Mouse (Mus musculus) limb, embryonic 11.5 days (tissue): ENCODE results near the gene Tns1. TPM values are rescaled to one million over a fixed set of nuclear protein-coding genes. Genes with fewer than 3 reads are reported as not detected.

ENCODE experiments used
- ATAC-seq: fragments of 200-750 bp; cut with Nextera tagmentation; 2 replicates; pipeline ENCODE4 v1.8.0; 2017; ENCODE audit warnings: low read depth; ENCODE audit not compliant: insufficient number of reproducible peaks, low FRiP score, low TSS enrichment
- DNase-seq: peaks from one replicate; pipeline ENCODE4 v3.0.0-alpha.2; 2015; ENCODE audit warnings: low spot score
- H3K27ac ChIP-seq: fragments of 300-500 bp; sonication (generic); replicated peaks from 2 replicates; pipeline ENCODE4 v1.5.1; 2014; ENCODE audit warnings: low read depth, mild to moderate bottlenecking, low read length
- H3K27me3 ChIP-seq: fragments of 300-500 bp; sonication (generic); 2 replicates; pipeline ENCODE4 v1.6.1; 2014; ENCODE audit warnings: mild to moderate bottlenecking, low read length, mixed read lengths; ENCODE audit not compliant: control insufficient read depth, insufficient read depth
- H3K36me3 ChIP-seq: fragments of 300-500 bp; sonication (generic); 2 replicates; pipeline ENCODE4 v1.6.1; 2014; ENCODE audit warnings: mild to moderate bottlenecking, low read length, moderate library complexity, mixed read lengths; ENCODE audit not compliant: control insufficient read depth, insufficient read depth
- H3K4me1 ChIP-seq: fragments of 300-500 bp; sonication (generic); 2 replicates; pipeline ENCODE4 v1.6.1; 2014; ENCODE audit warnings: low read length, mixed read lengths; ENCODE audit not compliant: control insufficient read depth, insufficient read depth
- H3K4me2 ChIP-seq: fragments of 300-500 bp; sonication (generic); 2 replicates; pipeline ENCODE4 v1.6.1; 2014; ENCODE audit warnings: low read depth, mild to moderate bottlenecking, moderate library complexity; ENCODE audit not compliant: severe bottlenecking
- H3K4me3 ChIP-seq: fragments of 300-500 bp; sonication (generic); 2 replicates; pipeline ENCODE4 v1.5.1; 2014; ENCODE audit warnings: low read depth, low read length
- H3K9ac ChIP-seq: fragments of 300-500 bp; sonication (generic); 2 replicates; pipeline ENCODE4 v1.6.1; 2014; ENCODE audit warnings: mild to moderate bottlenecking, low read length
- H3K9me3 ChIP-seq: fragments of 300-500 bp; sonication (generic); 2 replicates; pipeline ENCODE4 v1.6.1; 2016; ENCODE audit warnings: low read length; ENCODE audit not compliant: control insufficient read depth
- WGBS: fragments of 180-500 bp; shearing (Covaris S2); extraction: QIAGEN DNeasy Blood & Tissue Kit; methylation state at CpG from one replicate; pipeline ENCODE4 v1.1.7; 2014; 5-methylcytosine and 5-hydroxymethylcytosine counted together
- polyA plus RNA-seq: library from polyadenylated mRNA; unstranded; fragments of >200 nt; fragmentation: Nextera tagmentation; extraction: Ambion mirVana; gene quantifications from 2 replicates; pipeline ENCODE4 v1.2.1, GENCODE M21; 2014

Tns1 gene
- polyA plus RNA-seq, 1 experiment from 2014 or later = 36.9 TPM

GRCm38 (mm10) chr1:74153461-74154184 is 29.4 kb upstream of the Tns1 start, which contains the start of gene Cxcr2:
TSS of gene Cxcr2 (plus strand) at chr1:74153989.
- H3K4me1 ChIP-seq = no peaks in the 10 kb centered on the region
- H3K9me3 ChIP-seq = no peaks in the 10 kb centered on the region
- H3K27ac ChIP-seq = no peak within 1 kb of the TSS
- no peaks in the 10 kb centered on the region for H3K27me3 ChIP-seq
- no peaks in the 10 kb centered on the region for H3K36me3 ChIP-seq
- DNase-seq (no peak), ATAC-seq (no peak)
- no peak within 1 kb of the TSS for H3K4me2 ChIP-seq
- WGBS = 72% methylated on average over 8 of the region's 8 CpGs
- no peak within 1 kb of the TSS for H3K4me3 ChIP-seq
- H3K9ac ChIP-seq = no peak within 1 kb of the TSS

DNA sequence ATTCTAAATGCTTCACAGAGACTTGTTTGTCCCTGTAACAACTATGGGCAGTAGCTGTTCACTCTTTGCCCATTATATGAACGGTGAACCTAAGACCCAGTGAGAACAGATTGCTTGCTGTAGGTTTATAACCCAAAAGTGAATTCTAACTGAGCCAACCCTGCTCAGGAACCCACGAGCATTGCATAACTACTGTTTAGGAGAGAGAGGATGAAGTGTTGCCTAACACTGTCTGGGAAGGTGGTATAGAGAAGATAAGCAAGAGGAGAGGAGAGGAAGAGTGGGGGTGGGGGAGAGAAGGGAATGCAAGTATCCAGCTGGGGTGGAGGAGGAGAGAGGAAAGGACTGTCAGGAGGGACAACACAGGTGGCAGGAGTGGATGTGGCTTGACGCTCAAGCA is 26.8 kb upstream of the Tns1 start:
- Histone ChIP-seq H3K27me3 (no peaks in the 10 kb centered on the region), H3K27ac (no peak overlapping the region), H3K9me3 (no peaks in the 10 kb centered on the region), H3K4me3 (no peak overlapping the region), H3K9ac (no peak overlapping the region), H3K36me3 (no peaks in the 10 kb centered on the region), H3K4me2 (no peak overlapping the region), H3K4me1 (no peaks in the 10 kb centered on the region)
- ATAC-seq (no peak), DNase-seq (no peak)
- WGBS = 78% methylated on average over 3 of the region's 3 CpGs

GRCm38 (mm10) chr1:74150101-74150500 is 25.9 kb upstream of the Tns1 start:
- no peak overlapping the region for H3K4me3 ChIP-seq
- no peak overlapping the region for H3K9ac ChIP-seq
- ATAC-seq (no peak), DNase-seq (no peak)
- H3K27me3 ChIP-seq = no peaks in the 10 kb centered on the region
- WGBS = 78% methylated on average over 3 of the region's 3 CpGs
- no peaks in the 10 kb centered on the region for H3K9me3 ChIP-seq
- no peak overlapping the region for H3K27ac ChIP-seq
- H3K36me3 ChIP-seq = no peaks in the 10 kb centered on the region
- H3K4me1 ChIP-seq = no peaks in the 10 kb centered on the region
- H3K4me2 ChIP-seq = no peak overlapping the region

DNA sequence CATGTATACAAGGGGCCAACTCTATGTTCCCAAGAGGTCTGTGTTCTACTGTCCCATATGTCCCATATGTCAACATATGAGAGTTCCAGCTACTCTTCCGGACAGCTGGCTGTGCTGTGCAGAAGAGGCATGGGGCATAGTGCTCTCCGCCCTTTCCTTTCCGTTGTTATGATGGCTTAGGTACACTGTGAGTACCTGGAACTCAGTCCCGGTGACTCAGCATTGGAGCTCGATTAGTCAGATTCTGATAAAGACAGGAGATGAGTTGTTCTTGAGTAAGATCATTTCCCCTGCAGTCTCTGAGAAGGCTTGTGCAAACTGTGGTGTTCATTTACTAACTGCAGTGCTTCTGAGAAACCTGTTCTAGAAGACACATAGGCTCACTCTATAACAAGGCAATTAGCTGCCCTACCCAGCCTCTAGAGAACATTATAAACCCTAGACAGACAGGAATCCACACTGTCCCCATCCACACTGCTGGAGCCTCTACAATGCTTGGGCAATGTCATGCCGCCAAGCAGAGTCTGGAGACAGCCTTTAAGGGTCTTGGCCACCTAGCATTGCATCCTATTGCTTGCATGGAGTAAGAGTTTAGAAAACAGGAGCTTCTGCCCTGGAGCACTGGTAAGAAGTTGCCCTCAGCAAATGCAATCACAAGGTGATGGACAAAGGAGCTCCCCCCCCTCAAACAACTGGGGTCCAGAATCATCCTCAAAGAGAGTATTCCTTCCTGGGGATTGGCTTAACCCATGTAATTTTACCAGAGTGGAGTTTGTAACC is 25.0 kb upstream of the Tns1 start:
- Histone ChIP-seq H3K4me2 (no peak overlapping the region), H3K27me3 (no peaks in the 10 kb centered on the region), H3K36me3 (no peaks in the 10 kb centered on the region), H3K9ac (no peak overlapping the region), H3K27ac (no peak overlapping the region), H3K4me3 (no peak overlapping the region), H3K9me3 (no peaks in the 10 kb centered on the region), H3K4me1 (no peaks in the 10 kb centered on the region)
- DNase-seq (no peak), ATAC-seq (no peak)
- WGBS = 88% methylated on average over 6 of the region's 6 CpGs

DNA sequence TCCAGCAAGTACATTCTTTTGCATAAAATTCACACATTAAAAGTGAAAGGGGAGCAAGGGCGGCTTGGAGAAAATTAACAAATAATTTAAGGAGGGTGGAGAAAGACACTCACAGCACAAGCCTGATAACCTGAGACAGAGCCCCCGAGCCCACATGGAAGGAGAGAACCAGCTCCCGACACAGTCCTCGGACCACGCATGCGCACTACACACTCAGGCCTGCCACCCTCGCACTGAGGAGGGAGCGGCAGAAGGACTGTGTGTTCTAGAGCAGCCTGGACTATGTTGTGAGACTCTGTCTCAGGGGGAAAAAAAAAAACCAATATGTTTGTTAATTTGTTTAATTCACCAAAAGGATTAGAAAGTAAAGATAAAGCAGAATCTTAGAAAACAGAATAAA is 17.5 kb upstream of the Tns1 start:
- Histone ChIP-seq H3K4me1 (no peaks in the 10 kb centered on the region), H3K4me3 (no peak overlapping the region), H3K9me3 (no peaks in the 10 kb centered on the region), H3K27ac (no peak overlapping the region), H3K36me3 (no peaks in the 10 kb centered on the region), H3K4me2 (no peak overlapping the region), H3K27me3 (no peaks in the 10 kb centered on the region), H3K9ac (no peak overlapping the region)
- WGBS = 75% methylated on average over 8 of the region's 8 CpGs
- ATAC-seq (no peak), DNase-seq (no peak)

- WGBS = 68% methylated on average over 3 of the region's 3 CpGs
- no peak overlapping the region for H3K4me2 ChIP-seq
- ATAC-seq = no peak
- no peak for DNase-seq
- H3K4me3 ChIP-seq = no peak overlapping the region
- no peak overlapping the region for H3K9ac ChIP-seq
- no peaks in the 10 kb centered on the region for H3K4me1 ChIP-seq
- H3K27ac ChIP-seq = no peak overlapping the region
- no peaks in the 10 kb centered on the region for H3K9me3 ChIP-seq
- H3K36me3 ChIP-seq = no peaks in the 10 kb centered on the region
- no peaks in the 10 kb centered on the region for H3K27me3 ChIP-seq
Measured at GRCm38 (mm10) chr1:74139415-74139814, 15.2 kb upstream of the Tns1 start.

- no peaks in the 10 kb centered on the region for H3K9me3 ChIP-seq
- H3K4me3 ChIP-seq = no peak overlapping the region
- H3K4me2 ChIP-seq = no peak overlapping the region
- no peak overlapping the region for H3K9ac ChIP-seq
- ATAC-seq = no peak
- H3K27me3 ChIP-seq = no peaks in the 10 kb centered on the region
- H3K4me1 ChIP-seq = no peaks in the 10 kb centered on the region
- no peak overlapping the region for H3K27ac ChIP-seq
- no peak for DNase-seq
- H3K36me3 ChIP-seq = no peaks in the 10 kb centered on the region
- 77% methylated on average over 6 of the region's 6 CpGs for WGBS
Measured at GRCm38 (mm10) chr1:74135326-74135950, 11.2 kb upstream of the Tns1 start.

- DNase-seq = no peak
- no peak for ATAC-seq
- WGBS = 84% methylated on average over 6 of the region's 6 CpGs
- Histone ChIP-seq H3K36me3 (no peaks in the 10 kb centered on the region), H3K4me2 (no peak overlapping the region), H3K9me3 (no peaks in the 10 kb centered on the region), H3K27ac (no peak overlapping the region), H3K9ac (no peak overlapping the region), H3K27me3 (no peaks in the 10 kb centered on the region), H3K4me1 (no peaks in the 10 kb centered on the region), H3K4me3 (no peak overlapping the region)
Measured at GRCm38 (mm10) chr1:74133954-74134353, 9.7 kb upstream of the Tns1 start.
